Mouse (Mus musculus) ES-Bruce4 (cell line): Measurements from ENCODE around the gene Brip1. TPM values are rescaled to one million over a fixed set of nuclear protein-coding genes. Genes with fewer than 3 reads are reported as not detected.

Source experiments
- H3K27ac ChIP-seq: 2 replicates; pipeline ENCODE4 v1.5.1; 2012; ENCODE audit warnings: low read length, inconsistent platforms; ENCODE audit not compliant: insufficient read depth
- H3K27me3 ChIP-seq: 2 replicates; pipeline ENCODE4 v1.6.1; 2012; ENCODE audit warnings: mild to moderate bottlenecking, low read length, inconsistent platforms; ENCODE audit not compliant: control insufficient read depth, poor library complexity, insufficient read depth, severe bottlenecking
- H3K36me3 ChIP-seq: 2 replicates; pipeline ENCODE4 v1.6.1; 2012; ENCODE audit warnings: inconsistent platforms, mild to moderate bottlenecking, low read length, moderate library complexity; ENCODE audit not compliant: control insufficient read depth, poor library complexity, insufficient read depth, severe bottlenecking
- H3K4me1 ChIP-seq: one replicate; pipeline ENCODE4 v1.8.1; 2011; ENCODE audit warnings: low read length; ENCODE audit not compliant: control insufficient read depth, insufficient read depth
- H3K4me3 ChIP-seq: 2 replicates; pipeline ENCODE4 v1.5.1; 2011; ENCODE audit warnings: low read depth, mild to moderate bottlenecking, low read length
- H3K9ac ChIP-seq: 2 replicates; pipeline ENCODE4 v1.6.1; 2012; ENCODE audit warnings: low read depth, mild to moderate bottlenecking, inconsistent platforms; ENCODE audit not compliant: poor library complexity, severe bottlenecking
- H3K9me3 ChIP-seq: replicated peaks from 2 replicates; pipeline ENCODE4 v1.6.1; 2012; ENCODE audit warnings: mild to moderate bottlenecking, low read length, inconsistent platforms; ENCODE audit not compliant: control insufficient read depth, poor library complexity, insufficient read depth, severe bottlenecking
- CTCF ChIP-seq: IDR thresholded peaks from one replicate; pipeline ENCODE4 v1.8.1; 2011; ENCODE audit warnings: low read depth, low read length
- EP300 ChIP-seq: IDR thresholded peaks from 2 replicates; pipeline ENCODE4 v1.6.1; 2011; ENCODE audit warnings: low read depth, low read length; ENCODE audit not compliant: insufficient read depth
- POLR2A ChIP-seq: IDR thresholded peaks from one replicate; pipeline ENCODE4 v1.8.1; 2011; ENCODE audit warnings: low read length; ENCODE audit not compliant: insufficient read depth
- polyA plus RNA-seq: library from polyadenylated mRNA; stranded (reverse); fragments of >200 nt; gene quantifications from 2 replicates; pipeline ENCODE4 v1.2.4, GENCODE M21; 2011; ENCODE audit warnings: low read depth; ENCODE audit not compliant: missing spikeins, insufficient read depth, insufficient read length

Gene Brip1
- polyA plus RNA-seq, 1 experiment = 17.6 TPM

GRCm38 (mm10) chr11:86099341-86099740, 101.7 kb downstream of the Brip1 start:
- TF ChIP-seq CTCF (no peak), EP300 (no peak), POLR2A (no peak)
- Histone ChIP-seq H3K9me3 (0 out of 2 replicates have a peak, but pooled peaks cover 4% of the 10 kb centered on the region), H3K4me3 (no peak overlapping the region), H3K4me1 (no peaks in the 10 kb centered on the region), H3K27me3 (no peaks in the 10 kb centered on the region), H3K27ac (no peak overlapping the region), H3K9ac (no peak overlapping the region), H3K36me3 (no peaks in the 10 kb centered on the region; the same call in 1 of the 2 replicates)

GRCm38 (mm10) chr11:86088815-86089214, 112.2 kb downstream of the Brip1 start:
- no peak overlapping the region for H3K27ac ChIP-seq
- TF ChIP-seq POLR2A (no peak), CTCF (no peak), EP300 (no peak)
- no peaks in the 10 kb centered on the region for H3K36me3 ChIP-seq
- no peak overlapping the region for H3K4me3 ChIP-seq
- H3K9me3 ChIP-seq = no peaks in the 10 kb centered on the region
- no peaks in the 10 kb centered on the region for H3K4me1 ChIP-seq
- no peak overlapping the region for H3K9ac ChIP-seq
- no peaks in the 10 kb centered on the region for H3K27me3 ChIP-seq

- TF ChIP-seq EP300 = no peak
- TF ChIP-seq CTCF = no peak
- no peak for TF ChIP-seq POLR2A
These were observed 116.5 kb downstream of the Brip1 start for GRCm38 (mm10) chr11:86084522-86084921.

GRCm38 (mm10) chr11:86078025-86078424, 123.0 kb downstream of the Brip1 start:
- no peak overlapping the region for H3K4me3 ChIP-seq
- H3K4me1 ChIP-seq = no peaks in the 10 kb centered on the region
- H3K9me3 ChIP-seq = no peaks in the 10 kb centered on the region
- H3K36me3 ChIP-seq = no peaks in the 10 kb centered on the region; the same call in 1 of the 2 replicates
- H3K9ac ChIP-seq = no peak overlapping the region
- TF ChIP-seq EP300 (no peak), CTCF (no peak), POLR2A (no peak)
- no peaks in the 10 kb centered on the region for H3K27me3 ChIP-seq
- no peak overlapping the region for H3K27ac ChIP-seq

More at GRCm38 (mm10) chr11:86084522-86084921, 116.5 kb downstream of the Brip1 start:
- no peak overlapping the region for H3K9ac ChIP-seq
- H3K36me3 ChIP-seq = no peaks in the 10 kb centered on the region
- H3K4me3 ChIP-seq = no peak overlapping the region
- H3K4me1 ChIP-seq = no peaks in the 10 kb centered on the region
- H3K27ac ChIP-seq = no peak overlapping the region
- no peaks in the 10 kb centered on the region for H3K27me3 ChIP-seq
- no peaks in the 10 kb centered on the region for H3K9me3 ChIP-seq

- Histone ChIP-seq H3K36me3 (no peaks in the 10 kb centered on the region; the same call in 1 of the 2 replicates), H3K4me1 (no peaks in the 10 kb centered on the region), H3K4me3 (no peak overlapping the region), H3K9ac (no peak overlapping the region), H3K27ac (no peak overlapping the region), H3K27me3 (no peaks in the 10 kb centered on the region), H3K9me3 (no peaks in the 10 kb centered on the region)
- no peak for TF ChIP-seq POLR2A
- no peak for TF ChIP-seq EP300
- no peak for TF ChIP-seq CTCF
These were observed 124.0 kb downstream of the Brip1 start for GRCm38 (mm10) chr11:86076966-86077365.

- H3K9me3 ChIP-seq = no peaks in the 10 kb centered on the region
- no peaks in the 10 kb centered on the region for H3K27me3 ChIP-seq
- no peaks in the 10 kb centered on the region for H3K4me1 ChIP-seq
- no peak overlapping the region for H3K27ac ChIP-seq
- H3K36me3 ChIP-seq = no peaks in the 10 kb centered on the region; the same call in 1 of the 2 replicates
- no peak overlapping the region for H3K4me3 ChIP-seq
- no peak overlapping the region for H3K9ac ChIP-seq
- no peak for TF ChIP-seq POLR2A
- no peak for TF ChIP-seq CTCF
- TF ChIP-seq EP300 = no peak
These were observed 124.6 kb downstream of the Brip1 start for GRCm38 (mm10) chr11:86076403-86076802.
